Mouse (Mus musculus) mesoderm, embryonic 11.5 days (tissue): Measurements from ENCODE around the gene Gpha2.

Experiments used
- DNase-seq: peaks from one replicate; pipeline ENCODE4 v3.0.0-alpha.2; 2012; ENCODE audit warnings: low read depth, low spot score

The Gpha2 gene

GRCm38 (mm10) chr19:6226135-6226534 lies at the start of gene Gpha2:
TSS of gene Gpha2 (plus strand) at chr19:6226380.
- DNase-seq, result peak; percentile 49

GRCm38 (mm10) chr19:6178775-6179174 lies 47.4 kb upstream of the Gpha2 start:
- no peak for DNase-seq

DNA sequence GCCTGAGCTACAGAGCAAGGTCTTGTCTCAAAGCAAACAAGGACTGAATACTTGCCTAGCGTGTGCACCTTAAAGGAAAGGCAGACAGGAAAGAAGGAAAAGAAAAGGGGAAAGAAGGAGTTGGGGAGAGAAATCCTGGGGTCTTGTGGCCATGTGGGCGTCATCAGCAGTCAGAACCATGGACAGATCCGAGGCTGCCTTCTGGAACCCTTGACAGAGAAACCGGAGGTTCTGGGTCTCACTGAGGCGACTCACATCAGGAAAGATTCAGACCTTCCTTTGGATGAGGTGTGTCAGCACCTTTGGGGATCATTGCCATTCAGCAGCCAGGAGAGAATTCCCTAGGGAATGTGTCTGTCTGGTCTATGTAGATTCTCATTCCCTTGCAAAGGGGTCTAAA lies 44.6 kb upstream of the Gpha2 start:
- peak; percentile 58 for DNase-seq

DNA sequence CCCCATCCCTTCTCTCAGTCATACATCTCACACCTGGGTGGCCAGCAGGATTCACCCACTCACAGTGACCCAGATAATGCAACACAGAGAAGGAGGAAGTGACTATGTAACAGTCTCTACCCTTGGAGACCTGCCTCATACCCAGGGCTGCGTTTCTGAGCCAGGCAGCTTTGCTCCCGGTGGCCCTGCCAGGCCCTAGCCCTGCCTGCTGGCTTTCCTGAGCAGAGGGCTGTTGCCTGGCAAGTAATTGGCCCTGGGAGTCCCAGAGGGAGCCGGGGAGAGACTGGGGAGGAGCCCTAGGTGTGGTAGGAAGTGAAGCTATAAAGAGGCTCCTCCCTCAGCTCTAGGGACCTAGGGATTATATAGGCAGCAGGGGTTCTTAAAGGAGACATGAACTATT lies 43.6 kb upstream of the Gpha2 start:
- DNase-seq, result no peak

GRCm38 (mm10) chr19:6184131-6184530 lies 42.0 kb upstream of the Gpha2 start, which contains the start of gene Majin:
TSS of gene Majin (plus strand) at chr19:6184388.
- no peak for DNase-seq

DNA sequence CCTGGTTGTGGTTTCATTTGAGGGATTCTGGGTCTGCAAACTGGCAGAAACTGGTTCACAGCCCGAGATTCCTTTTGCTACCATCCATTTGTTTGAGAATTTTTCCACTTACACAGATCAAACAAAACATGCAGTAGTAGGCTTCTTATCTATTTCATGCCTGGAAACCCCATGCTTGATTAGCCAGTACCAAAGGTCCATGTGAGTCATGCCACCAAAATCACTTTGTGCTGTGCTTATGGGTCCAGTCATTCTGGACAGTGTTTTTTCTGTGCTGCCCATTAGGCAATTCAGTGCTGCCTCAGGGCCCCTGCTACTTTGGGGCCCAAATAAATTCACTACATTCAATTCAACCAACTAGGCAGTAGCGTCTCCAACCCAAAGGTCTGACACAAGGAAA lies 21.9 kb upstream of the Gpha2 start:
- DNase-seq, result no peak

- no peak for DNase-seq
Observed at GRCm38 (mm10) chr19:6206716-6207115, 19.5 kb upstream of the Gpha2 start.

DNA sequence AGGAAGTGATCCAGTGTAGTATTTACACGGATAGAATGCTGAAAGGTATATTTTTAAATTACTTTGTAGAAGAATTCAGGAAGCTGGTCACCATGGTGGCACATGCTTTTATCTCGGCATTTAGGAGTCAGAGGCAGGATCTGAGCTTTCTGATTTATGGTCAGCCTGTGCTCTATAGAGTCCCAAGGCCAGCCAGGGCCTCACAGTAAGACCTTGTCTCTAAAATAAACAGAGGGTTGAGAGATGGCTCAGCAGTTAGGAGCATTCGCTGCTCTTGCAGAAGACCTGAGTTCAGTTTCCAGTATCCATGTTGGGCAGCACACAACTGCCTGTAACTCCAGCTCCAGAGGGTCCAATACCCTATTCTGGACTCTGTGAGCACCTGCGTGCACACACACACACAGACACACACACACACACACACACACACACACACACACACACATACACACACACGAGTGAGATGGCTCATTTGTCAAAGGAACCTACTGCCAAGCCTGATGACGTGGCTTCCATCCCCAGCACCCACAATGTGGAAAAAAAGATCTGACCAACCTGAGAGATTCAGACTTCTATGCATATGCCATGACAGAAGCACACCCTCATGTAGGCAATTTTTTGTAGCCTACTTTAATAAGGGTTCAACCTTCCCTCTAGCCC lies 10.0 kb upstream of the Gpha2 start:
- no peak for DNase-seq

DNA sequence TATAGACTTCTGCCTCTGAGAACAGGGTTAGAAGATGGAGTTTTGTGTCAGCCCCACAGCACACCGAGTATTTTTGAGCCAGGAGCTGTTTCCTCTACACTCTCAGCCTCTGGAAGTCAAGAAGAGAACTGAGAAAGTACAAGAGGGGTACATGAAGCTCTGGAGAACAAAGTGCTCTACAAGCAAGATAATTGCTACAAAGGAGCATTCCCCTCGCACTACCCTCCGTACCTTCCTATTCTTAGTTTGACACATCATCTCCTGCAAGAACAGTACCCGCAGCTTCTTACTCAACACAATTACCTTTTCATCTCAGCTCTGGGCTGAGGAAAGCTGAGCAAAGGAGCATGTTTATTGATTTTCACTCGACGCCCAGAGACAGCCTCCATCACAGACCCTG lies 7.6 kb upstream of the Gpha2 start:
- no peak for DNase-seq

GRCm38 (mm10) chr19:6226763-6227162 lies 583 bp downstream of the Gpha2 start:
- no peak for DNase-seq

- no peak for DNase-seq
Observed at GRCm38 (mm10) chr19:6227864-6228263, 1.7 kb downstream of the Gpha2 start.

- DNase-seq, result no peak
Observed at GRCm38 (mm10) chr19:6230411-6230810, 4.2 kb downstream of the Gpha2 start.

GRCm38 (mm10) chr19:6231036-6231435 lies 4.9 kb downstream of the Gpha2 start:
- DNase-seq, result no peak

- no peak for DNase-seq
Observed at GRCm38 (mm10) chr19:6233647-6234046, 7.5 kb downstream of the Gpha2 start.

GRCm38 (mm10) chr19:6234337-6235083 lies 8.3 kb downstream of the Gpha2 start:
- DNase-seq, result no peak

DNA sequence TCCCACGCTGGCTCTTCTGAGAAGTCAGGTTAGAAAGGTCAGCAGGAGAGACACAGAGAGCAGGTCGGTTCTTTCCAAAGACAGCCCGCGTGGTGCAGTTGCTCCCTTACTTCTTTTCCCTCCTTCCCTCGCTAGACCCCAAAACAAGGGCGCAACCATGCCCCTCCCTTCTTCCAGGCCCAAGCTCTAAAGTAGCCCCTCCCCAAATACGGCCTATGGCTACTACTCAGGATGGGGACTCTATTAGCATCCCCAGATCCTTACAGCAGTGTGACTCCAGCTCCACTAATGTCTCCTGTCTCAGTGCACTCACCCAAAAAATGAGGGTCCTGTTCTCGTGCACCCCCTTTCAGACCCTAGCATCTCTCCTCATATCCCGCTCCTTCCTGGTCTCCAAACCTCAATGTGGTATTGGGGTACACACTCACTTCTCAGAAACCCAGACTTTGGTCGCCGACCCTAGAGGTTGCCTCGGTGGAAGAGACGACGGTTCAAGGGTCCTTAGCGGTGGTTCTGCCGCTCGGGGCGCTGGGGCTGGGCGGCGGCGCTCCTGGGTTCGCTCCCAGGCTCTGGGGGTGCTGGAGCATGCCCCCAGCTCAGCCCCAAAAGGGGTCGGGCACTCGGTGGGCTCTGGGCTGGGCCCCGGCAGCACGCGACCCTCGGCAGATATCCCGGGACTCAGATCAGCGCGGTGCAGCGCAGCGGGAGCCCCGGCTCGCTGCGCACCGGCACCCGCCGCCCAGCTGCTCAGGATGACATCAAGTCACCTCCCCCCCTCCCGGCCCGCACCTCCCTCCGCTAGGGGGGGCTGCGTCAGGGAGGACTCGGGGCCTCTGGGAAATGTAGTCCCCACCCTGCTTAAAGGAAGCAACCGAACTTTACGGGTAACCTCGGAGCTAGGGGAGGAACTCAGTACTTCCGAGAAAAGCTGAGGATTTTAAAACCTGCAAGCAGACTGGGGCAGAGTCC lies 9.2 kb downstream of the Gpha2 start, which contains the start of gene Ppp2r5b:
Gene Ppp2r5b, minus strand, starts transcription at position 789 of the 969 bp plus-strand sequence.
- DNase-seq, result peak; percentile 92

DNA sequence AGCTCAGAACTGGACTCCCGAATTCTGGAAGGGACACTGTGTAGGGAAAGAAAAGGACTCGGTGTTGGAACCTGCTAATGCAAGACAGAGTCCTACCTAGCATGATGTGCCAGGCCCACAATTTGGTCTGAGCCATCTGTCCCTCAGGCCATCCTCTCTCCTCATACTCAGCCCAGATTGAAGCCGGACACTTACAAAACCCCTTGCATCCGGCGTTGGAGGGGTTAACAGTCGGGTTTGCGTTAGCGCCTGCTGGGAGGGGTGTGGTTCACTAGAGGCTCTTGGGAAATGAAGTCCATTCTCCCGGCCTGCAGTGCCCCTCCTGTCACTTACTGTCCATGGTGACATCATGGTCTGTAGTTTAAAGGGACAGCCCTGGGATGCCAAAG lies 9.9 kb downstream of the Gpha2 start:
- DNase-seq, result peak; percentile 94

DNA sequence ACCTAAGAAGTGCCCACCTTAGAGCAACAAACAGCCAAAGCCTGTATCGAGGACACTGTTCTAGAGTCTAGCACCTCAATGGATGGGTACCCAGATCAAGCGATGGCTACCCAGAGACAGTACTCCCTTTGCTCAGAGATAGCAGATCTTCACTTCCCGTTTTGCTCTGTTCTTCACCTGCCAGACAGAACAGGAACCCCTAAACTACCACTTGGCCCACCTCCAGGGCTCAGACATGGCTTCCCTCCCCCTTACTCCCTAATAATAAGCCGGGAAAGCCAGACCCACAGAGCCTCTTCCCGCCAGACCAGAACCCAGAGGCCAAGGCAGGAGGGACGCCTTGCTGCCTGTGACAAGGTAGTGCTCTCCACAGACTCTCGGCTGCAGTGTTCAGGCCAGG lies 10.7 kb downstream of the Gpha2 start:
- DNase-seq, result no peak

- no peak for DNase-seq
Observed at GRCm38 (mm10) chr19:6238740-6239139, 12.6 kb downstream of the Gpha2 start.

GRCm38 (mm10) chr19:6240136-6240535 lies 14.0 kb downstream of the Gpha2 start:
- no peak for DNase-seq

DNA sequence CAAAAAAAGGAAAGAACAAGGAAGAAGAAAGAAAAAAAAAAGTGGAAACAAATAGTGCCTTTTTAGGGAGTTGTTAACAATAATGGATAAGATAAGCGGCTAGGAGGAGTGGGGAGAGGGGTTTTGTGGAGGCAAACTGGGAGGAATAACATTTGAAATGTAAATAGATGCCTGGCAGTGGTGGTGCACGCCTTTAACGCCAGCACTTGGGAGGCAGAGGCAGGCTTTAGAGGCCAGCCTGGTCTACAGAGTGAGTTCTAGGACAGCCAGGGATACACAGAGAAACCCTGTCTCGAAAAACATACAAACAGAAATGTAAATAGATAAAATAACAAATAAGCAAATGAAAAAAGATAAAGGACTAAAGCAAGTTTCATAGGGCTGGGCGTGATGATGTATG lies 14.5 kb downstream of the Gpha2 start:
- DNase-seq, result no peak
